Comparison of ENCODE assay signal across 8 mouse cellular contexts in genomic region chr14:120137680-120138136, GRCm38 (mm10).
DNase-seq lines count a peak whose midpoint lies in the region; ATAC-seq and TF ChIP-seq lines count a peak whose summit lies in the region.

No protein-coding gene starts in this region.

- no peaks in the 10 kb centered on the region for H3K36me3 ChIP-seq in neural tube, embryonic 15.5 days

- peaks cover 3% of the 10 kb centered on the region; the same call in 1 of the 2 replicates for H3K4me1 ChIP-seq in lung, adult 2 months (ENCODE audit: control insufficient read depth, insufficient read depth, low read length)
- peaks cover 16% of the 10 kb centered on the region for H3K4me1 ChIP-seq in neural tube, embryonic 15.5 days

- TF ChIP-seq POLR2A in lung, adult 2 months (IDR thresholded peaks at IDR 0.05; ENCODE audit: borderline replicate concordance, extremely low read depth, low read depth, low read length), result 0 out of 2 replicates have a peak, but pooled peaks have one; percentile 9

- peak overlapping the region; percentile 92 for H3K27ac ChIP-seq in layer of hippocampus, adult 2 months
- H3K27ac ChIP-seq in neural tube, embryonic 15.5 days (replicated peaks), result 0 out of 2 replicates have a peak overlapping the region, but pooled peaks have one; percentile 15

- TF ChIP-seq CTCF in layer of hippocampus, adult 2 months (conservative IDR thresholded peaks at IDR 0.05), result peak; percentile 100
- peak; percentile 71 for TF ChIP-seq CTCF in lung, adult 2 months (IDR thresholded peaks at IDR 0.05; ENCODE audit: insufficient read depth, low read length)

- H3K9ac ChIP-seq in neural tube, embryonic 15.5 days (replicated peaks), result no peak overlapping the region

- peak overlapping the region; percentile 54 for H3K4me2 ChIP-seq in neural tube, embryonic 15.5 days

- under 1% methylated on average over 21 of the region's 21 CpGs for WGBS in lung, adult 2 months
- WGBS in neural tube, embryonic 15.5 days, result 2% methylated on average over 21 of the region's 21 CpGs

- H3K27me3 ChIP-seq in neural tube, embryonic 15.5 days (replicated peaks), result no peaks in the 10 kb centered on the region

- DNase-seq in MN1 (ENCODE audit: low spot score), result peak; percentile 93
- peak; percentile 87 for DNase-seq in cerebellum, adult 8-10 months
- DNase-seq in forelimb bud, embryonic 11.5 days (ENCODE audit: low read depth, low spot score), result peak; percentile 90
- peak; percentile 98 for DNase-seq in heart, postnatal 4 days
- DNase-seq in layer of hippocampus, adult 2 months (ENCODE audit: low spot score in 2 of 2), result peak; percentile 90 to 97
- DNase-seq in lung, adult 2 months, result peak; percentile 92
- DNase-seq in testis, postnatal 14 days (ENCODE audit: low spot score), result peak; percentile 88

- no peaks in the 10 kb centered on the region for H3K9me3 ChIP-seq in neural tube, embryonic 15.5 days (replicated peaks)

- H3K4me3 ChIP-seq in layer of hippocampus, adult 2 months, result peak overlapping the region; percentile 42
- H3K4me3 ChIP-seq in lung, adult 2 months (replicated peaks; ENCODE audit: extremely low read depth, low read depth, low read length), result peak overlapping the region; percentile 35
- H3K4me3 ChIP-seq in neural tube, embryonic 15.5 days (replicated peaks), result peak overlapping the region; percentile 32

- peak; percentile 92 for ATAC-seq in neural tube, embryonic 15.5 days (ENCODE audit: low FRiP score)

Comparison
In these comparisons a context has a peak if more than half of its experiments do, and no peak if none do; other contexts are left out.
1. Peak in every context shown above with its lines: DNase-seq, ATAC-seq, H3K4me3 ChIP-seq and H3K27ac ChIP-seq.